ENCODE assay signal across 14 mouse cellular contexts in the genomic region with DNA sequence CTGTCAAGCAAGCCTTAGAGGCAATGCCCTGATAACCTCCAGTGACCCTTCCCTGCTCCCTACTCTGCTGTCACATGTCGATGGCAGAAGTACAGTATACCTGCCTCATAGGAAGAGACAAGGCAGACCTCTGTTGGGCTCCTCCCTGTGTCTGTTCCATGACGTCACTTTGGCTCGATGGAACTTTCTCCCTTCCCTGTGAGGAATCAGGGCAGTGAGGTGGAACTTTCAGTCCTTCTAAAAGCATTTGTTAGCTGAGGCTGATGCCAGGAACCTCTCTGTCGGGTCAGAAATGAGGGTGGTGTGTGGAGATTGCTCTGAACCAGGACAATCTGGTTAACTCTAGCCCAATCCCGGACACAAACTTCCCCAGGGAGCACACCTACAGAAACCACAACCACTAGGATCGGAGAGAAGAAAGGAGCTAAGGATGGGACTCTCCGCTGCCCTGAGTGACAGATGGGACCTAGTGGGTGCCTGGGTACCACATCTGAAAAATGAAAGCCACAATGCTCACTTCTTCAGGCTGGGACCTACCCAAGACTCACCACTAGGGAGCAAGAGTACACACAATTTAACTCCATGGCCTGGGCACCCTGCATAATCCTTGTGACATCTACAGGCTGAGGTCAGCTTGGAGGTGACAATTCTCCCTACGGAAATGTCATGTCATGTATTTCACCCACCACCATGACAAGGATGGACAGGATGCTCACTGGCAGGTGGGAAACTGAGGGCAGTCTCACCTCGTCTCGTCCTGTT. TPM values are rescaled to one million over a fixed set of nuclear protein-coding genes. Genes with fewer than 3 reads are reported as not detected.
DNase-seq lines count a peak whose midpoint lies in the region; ATAC-seq and TF ChIP-seq lines count a peak whose summit lies in the region.
"Had no signal": no experiment of that assay in that cellular context is flagged by ENCODE, and none has a peak within 500 bp of the region (broad histone marks: within the 10 kb centered on the region; RNA-seq: fewer than 3 reads in every experiment).

No protein-coding gene starts in this region.

- H3K9me3 ChIP-seq in lung, embryonic 14.5 days (ENCODE audit: low read depth, low read length): no peaks in the 10 kb centered on the region
- no peaks in the 10 kb centered on the region for H3K9me3 ChIP-seq in stomach, postnatal 0 days (ENCODE audit: control insufficient read depth, low read length)

- intact Hi-C loops in gastrocnemius, adult 2 months (cut with DNase I): no loop called here
- intact Hi-C loops in gastrocnemius, postnatal 14 days (cut with DNase I; ENCODE audit: low total_unique reads): no loop called here
- intact Hi-C loops in heart, adult 2 months (cut with DNase I): no loop called here

- H3K4me3 ChIP-seq in gastrocnemius, adult 2 months: no peak overlapping the region
- no peak overlapping the region for H3K4me3 ChIP-seq in lung, embryonic 14.5 days (ENCODE audit: low read depth, low read length)
- H3K4me3 ChIP-seq in stomach, postnatal 0 days (ENCODE audit: low read depth, low read length): no peak overlapping the region
- no peak overlapping the region for H3K4me3 ChIP-seq in heart, adult 2 months
- H3K4me3 ChIP-seq: erythroblast, embryonic 14.5 days had no signal

- no peaks in the 10 kb centered on the region for H3K79me2 ChIP-seq in heart, adult 2 months (replicated peaks; ENCODE audit: control insufficient read depth, insufficient read depth, low read length)

- H3K36me3 ChIP-seq in lung, embryonic 14.5 days (ENCODE audit: insufficient read depth): no peaks in the 10 kb centered on the region
- H3K36me3 ChIP-seq in stomach, postnatal 0 days (ENCODE audit: control insufficient read depth, insufficient read depth, low read length): no peaks in the 10 kb centered on the region
- H3K36me3 ChIP-seq in heart, adult 2 months (ENCODE audit: control insufficient read depth, insufficient read depth, low read length): no peaks in the 10 kb centered on the region

- no peaks in the 10 kb centered on the region for H3K27me3 ChIP-seq in lung, embryonic 14.5 days (ENCODE audit: insufficient read depth, low read length)
- H3K27me3 ChIP-seq in stomach, postnatal 0 days (ENCODE audit: control insufficient read depth, insufficient read depth, low read length): no peaks in the 10 kb centered on the region
- no peaks in the 10 kb centered on the region for H3K27me3 ChIP-seq in heart, adult 2 months (ENCODE audit: control insufficient read depth, insufficient read depth, low read length)

- no peak for TF ChIP-seq CTCF in gastrocnemius, adult 2 months (IDR thresholded peaks at IDR 0.05)
- TF ChIP-seq CTCF in lung, embryonic 14.5 days (IDR thresholded peaks at IDR 0.05; ENCODE audit: low read depth): peak; percentile 36
- TF ChIP-seq CTCF in stomach, postnatal 0 days (IDR thresholded peaks at IDR 0.05; ENCODE audit: low read depth): peak; percentile 46
- no peak; the same call in 1 of the 2 replicates for TF ChIP-seq CTCF in heart, adult 2 months (IDR thresholded peaks at IDR 0.05)

- no peak for DNase-seq in gastrocnemius, adult 2 months
- DNase-seq in gastrocnemius, postnatal 14 days: no peak
- no peak for DNase-seq in lung, embryonic 14.5 days
- DNase-seq in lung, postnatal 14 days: no peak
- peak; percentile 43 for DNase-seq in kidney, postnatal 10 days
- DNase-seq in stomach, postnatal 0 days (ENCODE audit: low spot score): no peak
- no peak for DNase-seq in cerebellum, postnatal 25 days
- no peak for DNase-seq in heart, adult 2 months
- DNase-seq: adrenal gland, adult 2 months; cerebellum, adult 8-10 months; lung, postnatal 36 days; midbrain, embryonic 14.5 days; right cerebral cortex, postnatal 25 days had no signal

- no peak for ATAC-seq in lung, embryonic 14.5 days (ENCODE audit: insufficient read depth)
- ATAC-seq in stomach, postnatal 0 days (ENCODE audit: low FRiP score, low TSS enrichment): no peak

- no peak overlapping the region for H3K9ac ChIP-seq in lung, embryonic 14.5 days
- no peak overlapping the region for H3K9ac ChIP-seq in stomach, postnatal 0 days (ENCODE audit: low read length)
- H3K9ac ChIP-seq in heart, adult 2 months (ENCODE audit: low read depth, low read length): no peak overlapping the region

- H3K4me1 ChIP-seq in lung, embryonic 14.5 days (ENCODE audit: insufficient read depth): peaks cover 18% of the 10 kb centered on the region; the same call in 1 of the 2 replicates
- H3K4me1 ChIP-seq in stomach, postnatal 0 days (replicated peaks; ENCODE audit: control insufficient read depth, insufficient read depth): peaks cover 3% of the 10 kb centered on the region; the same call in 1 of the 2 replicates
- peaks cover 5% of the 10 kb centered on the region; the same call in 1 of the 2 replicates for H3K4me1 ChIP-seq in heart, adult 2 months (ENCODE audit: control insufficient read depth, insufficient read depth, low read length)

- no peak overlapping the region for H3K4me2 ChIP-seq in lung, embryonic 14.5 days
- H3K4me2 ChIP-seq in stomach, postnatal 0 days (replicated peaks; ENCODE audit: low read depth): no peak overlapping the region

- TF ChIP-seq POLR2A in heart, adult 2 months (IDR thresholded peaks at IDR 0.05; ENCODE audit: insufficient read depth, low read depth, low read length): no peak

- TF ChIP-seq EP300 in stomach, postnatal 0 days (optimal IDR thresholded peaks at IDR 0.05): no peak
- TF ChIP-seq EP300 in heart, adult 2 months (IDR thresholded peaks at IDR 0.05; ENCODE audit: insufficient read depth, low read depth, low read length): no peak

- H3K27ac ChIP-seq in gastrocnemius, adult 2 months: peak overlapping the region; percentile 20; the same call in 1 of the 2 replicates
- H3K27ac ChIP-seq in lung, embryonic 14.5 days (ENCODE audit: low read depth): no peak overlapping the region
- H3K27ac ChIP-seq in stomach, postnatal 0 days (replicated peaks): no peak overlapping the region
- H3K27ac ChIP-seq in heart, adult 2 months: no peak overlapping the region

- 87% methylated on average over 10 of the region's 10 CpGs for WGBS in lung, embryonic 14.5 days
- WGBS in stomach, postnatal 0 days: 87% methylated on average over 10 of the region's 10 CpGs
- WGBS in heart, adult 2 months: 84% methylated on average over 10 of the region's 10 CpGs

RNA-seq across cellular contexts. Expression of gene Clmn, which starts 41.9 kb away (rescaled TPM):
- total RNA-seq in gastrocnemius, adult 2 months (2021): 1 to 10 TPM; 2.6 to 3.2 TPM
- total RNA-seq in gastrocnemius, postnatal 14 days (2021): 1 to 10 TPM; 2.3 to 2.5 TPM
- 2.1 and 2.8 TPM in 2 replicates for polyA plus RNA-seq in lung, embryonic 14.5 days (2014; fragmentation: Nextera tagmentation; extraction: Ambion mirVana)
- 5.5 and 8.0 TPM in 2 replicates for polyA plus RNA-seq in stomach, postnatal 0 days (2015; fragmentation: Nextera tagmentation; extraction: Ambion mirVana)
- total RNA-seq in heart, adult 2 months (2021): 1 to 10 TPM; 2.5 to 3.2 TPM
- polyA plus RNA-seq in heart, adult 2 months (2012; rRNA removed): 1.0 and 1.1 TPM in 2 replicates

Comparison
In these comparisons a context has a peak if more than half of its experiments do, and no peak if none do; other contexts are left out.
1. CTCF ChIP-seq: peak in lung, embryonic 14.5 days (single experiment) and stomach, postnatal 0 days (single experiment); none in gastrocnemius, adult 2 months (single experiment) and heart, adult 2 months (single experiment).